Mouse (Mus musculus) kidney, adult 2 months (tissue): ENCODE results near the gene Cxcl3.

ENCODE experiments used
- CTCF ChIP-seq: fragments of 200-500 bp; conservative IDR thresholded peaks from 2 replicates; pipeline ENCODE4 v1.5.1; 2011; ENCODE audit warnings: low read depth, mild to moderate bottlenecking, control low read depth, low read length, moderate library complexity, mixed read lengths; ENCODE audit not compliant: insufficient read depth, insufficient read length
- POLR2A ChIP-seq: fragments of 200-500 bp; IDR thresholded peaks from one replicate; pipeline ENCODE4 v1.6.1; 2011; ENCODE audit warnings: low read depth, low read length, control low read depth

GRCm38 (mm10) chr5:90783697-90784096 lies 2.2 kb upstream of the Cxcl3 start:
- TF ChIP-seq POLR2A: no peak
- no peak for TF ChIP-seq CTCF
